Mouse (Mus musculus): Measurements from ENCODE around the gene Bmp2k.

The Bmp2k gene

GRCm38 (mm10) chr5:96972474-96973130, 24.9 kb upstream of the Bmp2k start:
- no peak for DNase-seq (ENCODE audit: low spot score)

GRCm38 (mm10) chr5:96973714-96974113, 23.8 kb upstream of the Bmp2k start:
- no peak for DNase-seq (ENCODE audit: low spot score)

GRCm38 (mm10) chr5:96974661-96975060, 22.8 kb upstream of the Bmp2k start:
- DNase-seq (ENCODE audit: low spot score) = no peak

GRCm38 (mm10) chr5:96975112-96975511, 22.4 kb upstream of the Bmp2k start:
- DNase-seq (ENCODE audit: low spot score) = no peak

GRCm38 (mm10) chr5:96976150-96976549, 21.3 kb upstream of the Bmp2k start:
- DNase-seq (ENCODE audit: low spot score) = no peak

GRCm38 (mm10) chr5:96979296-96980007, 18.0 kb upstream of the Bmp2k start:
- no peak for DNase-seq (ENCODE audit: low spot score)

GRCm38 (mm10) chr5:96980008-96980634, 17.4 kb upstream of the Bmp2k start:
- DNase-seq (ENCODE audit: low spot score) = no peak

GRCm38 (mm10) chr5:96981987-96982386, 15.5 kb upstream of the Bmp2k start:
- DNase-seq (ENCODE audit: low spot score) = no peak

- no peak for DNase-seq (ENCODE audit: low spot score)
Observed at GRCm38 (mm10) chr5:96983142-96983541, 14.3 kb upstream of the Bmp2k start.

- DNase-seq (ENCODE audit: low spot score) = no peak
Observed at GRCm38 (mm10) chr5:96986850-96987249, 10.6 kb upstream of the Bmp2k start.

- no peak for DNase-seq (ENCODE audit: low spot score)
Observed at GRCm38 (mm10) chr5:96988880-96989279, 8.6 kb upstream of the Bmp2k start.

GRCm38 (mm10) chr5:96991156-96991555, 6.3 kb upstream of the Bmp2k start:
- DNase-seq (ENCODE audit: low spot score) = no peak

- no peak for DNase-seq (ENCODE audit: low spot score)
Observed at GRCm38 (mm10) chr5:96992651-96993050, 4.8 kb upstream of the Bmp2k start.

- no peak for DNase-seq (ENCODE audit: low spot score)
Observed at GRCm38 (mm10) chr5:96993057-96993456, 4.4 kb upstream of the Bmp2k start.

- no peak for DNase-seq (ENCODE audit: low spot score)
Observed at GRCm38 (mm10) chr5:96995791-96996190, 1.7 kb upstream of the Bmp2k start.

- no peak for DNase-seq (ENCODE audit: low spot score)
Observed at GRCm38 (mm10) chr5:96996401-96997309, 834 bp upstream of the Bmp2k start.

- no peak for DNase-seq (ENCODE audit: low spot score)
Observed at GRCm38 (mm10) chr5:96997802-96998565, 495 bp downstream of the Bmp2k start.

GRCm38 (mm10) chr5:96998566-96998907, 1.0 kb downstream of the Bmp2k start:
- no peak for DNase-seq (ENCODE audit: low spot score)

GRCm38 (mm10) chr5:96999601-97000000, 2.1 kb downstream of the Bmp2k start:
- no peak for DNase-seq (ENCODE audit: low spot score)

GRCm38 (mm10) chr5:97000524-97000923, 3.0 kb downstream of the Bmp2k start:
- DNase-seq (ENCODE audit: low spot score) = no peak

- no peak for DNase-seq (ENCODE audit: low spot score)
Observed at GRCm38 (mm10) chr5:97001153-97001552, 3.7 kb downstream of the Bmp2k start.

GRCm38 (mm10) chr5:97001571-97001970, 4.1 kb downstream of the Bmp2k start:
- DNase-seq (ENCODE audit: low spot score) = no peak

Data from layer of hippocampus, adult 9-10 months (tissue).